Mouse (Mus musculus) monocyte, adult 2 months (primary cell): ENCODE data around the gene Itpr3.

Experiments used
- DNase-seq, 2 experiments: peaks; one replicate each; pipeline ENCODE4 v3.0.0; 2022; ENCODE audit warnings: low spot score in 2 of 2, low read depth in 1 of 2

Itpr3 gene

GRCm38 (mm10) chr17:27056812-27057516 is at the start of gene Itpr3:
Gene Itpr3 (plus strand): TSS chr17:27057304.
- no peak for DNase-seq

- no peak for DNase-seq
These were observed 48.8 kb upstream of the Itpr3 start for GRCm38 (mm10) chr17:27008277-27008676.

GRCm38 (mm10) chr17:27011167-27011566 is 45.9 kb upstream of the Itpr3 start:
- DNase-seq: no peak

GRCm38 (mm10) chr17:27011998-27012672 is 45.0 kb upstream of the Itpr3 start:
- DNase-seq: peak in 1 of 2 experiments; percentile 57

- DNase-seq: no peak
These were observed 44.2 kb upstream of the Itpr3 start for GRCm38 (mm10) chr17:27012909-27013308.

- peak in 1 of 2 experiments; percentile 73 for DNase-seq
These were observed 39.3 kb upstream of the Itpr3 start for GRCm38 (mm10) chr17:27017564-27018499.

GRCm38 (mm10) chr17:27018555-27019196 is 38.4 kb upstream of the Itpr3 start:
- DNase-seq: no peak

GRCm38 (mm10) chr17:27021076-27021475 is 36.0 kb upstream of the Itpr3 start:
- DNase-seq: no peak

- no peak for DNase-seq
These were observed 35.4 kb upstream of the Itpr3 start for GRCm38 (mm10) chr17:27021736-27022135.

GRCm38 (mm10) chr17:27023342-27023741 is 33.8 kb upstream of the Itpr3 start:
- no peak for DNase-seq

GRCm38 (mm10) chr17:27025326-27025902 is 31.7 kb upstream of the Itpr3 start:
- DNase-seq: peak in 1 of 2 experiments; percentile 30

- no peak for DNase-seq
These were observed 31.2 kb upstream of the Itpr3 start for GRCm38 (mm10) chr17:27025951-27026350.

- DNase-seq: peak in 1 of 2 experiments; percentile 27
These were observed 29.4 kb upstream of the Itpr3 start for GRCm38 (mm10) chr17:27027460-27028283.

- peak; percentile 77 to 87 for DNase-seq
These were observed 28.8 kb upstream of the Itpr3 start for GRCm38 (mm10) chr17:27028284-27028795.

GRCm38 (mm10) chr17:27028909-27029308 is 28.2 kb upstream of the Itpr3 start, which contains the start of gene Bak1:
Gene Bak1 (minus strand): TSS chr17:27029009.
- DNase-seq: no peak

GRCm38 (mm10) chr17:27029431-27029830 is 27.7 kb upstream of the Itpr3 start:
- DNase-seq: no peak

GRCm38 (mm10) chr17:27030896-27031295 is 26.2 kb upstream of the Itpr3 start:
- no peak for DNase-seq

GRCm38 (mm10) chr17:27032328-27032727 is 24.8 kb upstream of the Itpr3 start:
- DNase-seq: no peak

GRCm38 (mm10) chr17:27032869-27033268 is 24.2 kb upstream of the Itpr3 start:
- DNase-seq: peak in 1 of 2 experiments; percentile 54
